Mouse (Mus musculus): ENCODE measurements around the gene Rhbdf2.

Rhbdf2 gene

GRCm38 (mm10) chr11:116591621-116592020 is 35.2 kb downstream of the Rhbdf2 start:
- DNase-seq (ENCODE audit: inconsistent age in 2 of 2, low spot score in 1 of 2), result no peak

DNA sequence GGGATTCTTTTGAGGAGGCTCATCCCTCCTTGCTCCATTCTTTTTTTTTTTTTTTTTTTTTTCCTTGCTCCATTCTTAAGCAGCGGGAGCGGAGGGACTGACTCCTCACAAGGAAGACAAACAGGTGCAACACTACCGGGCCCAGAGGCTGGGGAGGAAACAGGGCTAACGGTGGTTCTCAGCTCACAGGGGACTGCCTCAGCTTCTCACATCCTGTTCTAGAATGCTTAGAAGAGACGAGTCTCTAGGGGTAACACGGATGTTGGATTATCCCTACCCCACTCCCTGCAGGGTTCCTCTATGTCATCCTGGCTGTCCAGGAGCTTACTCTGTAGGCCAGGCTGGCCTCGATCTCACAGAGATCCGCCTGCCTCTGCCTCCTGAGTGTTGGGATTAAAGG is 37.2 kb downstream of the Rhbdf2 start:
- no peak for DNase-seq (ENCODE audit: inconsistent age in 2 of 2, low spot score in 1 of 2)

DNA sequence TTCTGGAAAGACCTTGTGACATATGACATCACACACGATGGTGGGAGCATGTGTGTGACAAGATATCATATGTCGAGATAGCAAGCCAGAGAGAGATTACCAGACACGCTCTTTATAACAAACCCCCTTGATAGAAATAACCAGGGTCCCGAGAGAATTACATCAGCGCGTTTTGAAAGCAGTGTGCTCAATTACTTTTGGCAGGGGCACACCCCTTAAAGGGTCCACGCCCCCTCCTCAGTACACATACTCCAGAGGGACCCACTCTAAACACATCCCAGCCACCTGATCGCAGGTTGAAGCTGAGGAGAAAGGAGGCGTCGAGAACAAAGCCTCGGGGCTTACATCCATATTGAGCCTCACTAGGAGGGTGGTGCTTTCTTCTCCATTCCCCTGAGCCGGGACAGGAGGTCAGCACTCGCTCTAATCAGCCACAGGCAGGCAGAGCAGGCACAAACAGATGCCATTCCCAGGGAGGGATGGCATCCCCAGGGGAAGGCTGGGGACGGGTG is 37.7 kb downstream of the Rhbdf2 start:
- no peak for DNase-seq (ENCODE audit: inconsistent age in 2 of 2, low spot score in 1 of 2)

GRCm38 (mm10) chr11:116586801-116587631 is 39.8 kb downstream of the Rhbdf2 start:
- DNase-seq (ENCODE audit: inconsistent age in 2 of 2, low spot score in 1 of 2), result peak; percentile 74 to 91

GRCm38 (mm10) chr11:116586310-116586709 is 40.5 kb downstream of the Rhbdf2 start, which contains the start of gene Aanat:
TSS of gene Aanat (plus strand) at chr11:116586432.
- DNase-seq (ENCODE audit: inconsistent age in 2 of 2, low spot score in 1 of 2), result no peak

- DNase-seq (ENCODE audit: inconsistent age in 2 of 2, low spot score in 1 of 2), result no peak
Observed at GRCm38 (mm10) chr11:116585682-116586081, 41.1 kb downstream of the Rhbdf2 start.

DNA sequence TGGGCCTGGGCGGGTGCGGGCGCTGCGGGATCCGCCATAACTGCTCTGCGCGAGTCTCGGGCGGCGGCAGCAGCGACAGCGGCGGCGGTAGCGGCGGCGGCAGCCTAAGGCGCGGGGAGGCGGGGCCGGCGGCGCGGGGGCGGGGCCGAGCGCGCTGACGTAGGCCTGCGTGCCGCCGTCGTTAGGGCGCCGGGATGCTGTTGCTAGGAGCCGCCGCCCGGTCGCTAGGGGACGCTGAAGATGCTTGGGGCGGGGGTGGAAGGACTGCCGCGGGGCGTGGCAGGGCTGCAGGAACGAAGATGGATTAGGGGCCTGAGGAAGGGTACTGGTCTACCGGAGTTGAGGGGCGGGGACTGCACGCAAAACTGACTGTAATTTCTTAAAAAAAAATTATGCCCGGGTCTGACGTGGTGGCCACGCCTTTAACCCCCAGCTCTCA is 45.4 kb downstream of the Rhbdf2 start, which contains the start of gene Ube2o:
TSS of gene Ube2o (minus strand) at position 72 of the 439 bp plus-strand sequence.
- peak; percentile 89 to 94 for DNase-seq (ENCODE audit: inconsistent age in 2 of 2, low spot score in 1 of 2)

- DNase-seq (ENCODE audit: inconsistent age in 2 of 2, low spot score in 1 of 2), result peak; percentile 64 to 80
Observed at GRCm38 (mm10) chr11:116580711-116581375, 46.0 kb downstream of the Rhbdf2 start.

DNA sequence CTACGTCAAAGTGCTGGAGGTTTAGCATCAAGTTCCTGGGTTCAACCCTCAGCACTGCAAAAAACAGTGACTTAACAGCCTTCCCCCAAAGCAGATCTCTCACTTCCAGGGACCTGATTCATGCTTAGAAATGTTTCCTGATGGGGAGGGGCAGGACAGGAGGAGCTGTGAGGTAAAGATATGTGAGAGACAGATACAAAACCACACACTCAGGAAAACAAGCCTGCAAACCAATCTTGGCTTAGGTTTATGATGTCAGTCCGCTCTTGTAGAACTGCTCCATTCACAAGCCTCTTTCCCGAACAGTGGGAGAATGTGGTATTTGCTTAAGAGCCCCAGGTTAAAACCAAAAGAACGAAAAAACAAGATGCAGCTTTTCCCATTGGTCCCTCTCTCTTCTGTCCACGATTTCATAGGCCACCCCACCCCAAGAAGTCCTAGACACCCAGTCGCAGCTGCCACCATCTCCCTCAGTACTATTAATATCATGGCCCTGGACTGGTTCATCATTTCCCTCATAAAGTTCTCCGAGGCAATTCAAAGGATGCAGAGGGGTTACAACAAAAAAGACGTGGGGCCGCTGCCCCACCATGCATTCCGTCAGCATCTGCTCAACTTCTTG is 46.7 kb downstream of the Rhbdf2 start:
- no peak for DNase-seq (ENCODE audit: inconsistent age in 2 of 2, low spot score in 1 of 2)

DNA sequence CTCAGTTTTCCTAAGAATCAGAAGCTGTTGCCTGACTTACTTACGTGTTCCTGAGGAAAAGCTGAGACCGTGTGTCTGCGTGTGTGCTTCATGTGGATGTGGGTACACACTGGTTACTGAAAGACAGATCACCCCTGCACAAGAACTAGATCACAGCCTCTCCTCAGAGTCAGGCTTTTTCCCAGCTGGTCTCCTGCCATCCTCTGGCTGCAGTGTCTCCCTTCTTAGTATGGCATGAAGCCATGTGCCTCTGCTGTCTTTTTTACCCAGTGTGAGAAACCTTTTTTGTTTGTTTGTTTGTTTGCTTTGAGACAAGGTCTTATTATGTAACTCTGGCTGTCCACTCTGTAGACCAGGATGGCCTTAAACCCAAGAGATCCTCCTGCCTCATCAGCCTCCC is 47.5 kb downstream of the Rhbdf2 start:
- no peak for DNase-seq (ENCODE audit: inconsistent age in 2 of 2, low spot score in 1 of 2)

- DNase-seq (ENCODE audit: inconsistent age in 2 of 2, low spot score in 1 of 2), result peak; percentile 73 to 88
Observed at GRCm38 (mm10) chr11:116575396-116575795, 51.4 kb downstream of the Rhbdf2 start.

GRCm38 (mm10) chr11:116574982-116575381 is 51.8 kb downstream of the Rhbdf2 start:
- DNase-seq (ENCODE audit: inconsistent age in 2 of 2, low spot score in 1 of 2), result no peak

- DNase-seq (ENCODE audit: inconsistent age in 2 of 2, low spot score in 1 of 2), result peak; percentile 46 to 74
Observed at GRCm38 (mm10) chr11:116574486-116574885, 52.3 kb downstream of the Rhbdf2 start.

GRCm38 (mm10) chr11:116572756-116573543 is 53.9 kb downstream of the Rhbdf2 start:
- DNase-seq (ENCODE audit: inconsistent age in 2 of 2, low spot score in 1 of 2), result peak; percentile 49 to 77

DNA sequence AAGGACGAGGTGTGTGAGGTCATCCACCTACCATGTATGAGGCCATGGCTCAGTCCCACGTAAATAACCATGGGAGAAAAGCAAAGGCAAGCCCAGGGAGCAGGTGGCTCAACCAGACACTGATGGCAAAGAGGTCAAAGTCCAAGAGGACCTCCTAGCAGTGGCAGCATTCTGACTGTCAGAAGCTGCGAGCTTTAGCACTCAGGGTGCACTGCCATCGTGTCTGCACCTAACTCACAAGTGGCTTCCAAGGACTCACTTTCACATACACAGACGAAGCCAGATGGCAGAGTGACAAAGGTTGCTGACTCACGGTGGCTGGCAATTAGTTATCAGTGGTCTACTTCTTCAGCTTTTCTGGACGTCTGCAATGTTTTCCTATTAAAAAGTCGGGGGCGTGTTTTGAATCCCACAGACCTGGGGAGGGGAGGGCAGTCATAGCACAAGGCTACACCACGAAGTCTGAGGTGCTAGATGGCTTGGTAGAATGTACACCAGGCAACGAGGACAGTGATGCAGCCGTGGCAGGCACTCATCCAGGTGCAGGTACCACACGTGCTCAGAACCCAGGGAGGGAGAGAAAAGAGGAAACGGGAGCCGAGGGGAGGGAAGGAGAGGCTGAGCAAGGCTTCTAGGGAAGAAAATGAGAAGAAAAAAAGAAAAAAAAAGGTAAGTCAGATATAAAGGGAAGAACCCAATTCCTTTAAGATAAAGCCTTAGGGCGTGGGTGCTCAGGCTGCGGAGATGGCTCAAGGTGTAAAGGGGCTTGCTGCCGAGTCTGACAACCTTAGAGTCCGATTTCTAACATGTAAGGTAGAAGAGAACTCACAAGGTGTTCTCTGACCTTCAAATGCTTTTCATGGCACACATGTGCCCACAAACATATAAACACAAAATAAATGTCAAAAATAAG is 54.8 kb downstream of the Rhbdf2 start:
- peak; percentile 84 to 94 for DNase-seq (ENCODE audit: inconsistent age in 2 of 2, low spot score in 1 of 2)

GRCm38 (mm10) chr11:116570821-116571220 is 56.0 kb downstream of the Rhbdf2 start:
- DNase-seq (ENCODE audit: inconsistent age in 2 of 2, low spot score in 1 of 2), result no peak

GRCm38 (mm10) chr11:116567531-116567930 is 59.3 kb downstream of the Rhbdf2 start:
- no peak for DNase-seq (ENCODE audit: inconsistent age in 2 of 2, low spot score in 1 of 2)

- no peak for DNase-seq (ENCODE audit: inconsistent age in 2 of 2, low spot score in 1 of 2)
Observed at GRCm38 (mm10) chr11:116565283-116566041, 61.4 kb downstream of the Rhbdf2 start.

DNA sequence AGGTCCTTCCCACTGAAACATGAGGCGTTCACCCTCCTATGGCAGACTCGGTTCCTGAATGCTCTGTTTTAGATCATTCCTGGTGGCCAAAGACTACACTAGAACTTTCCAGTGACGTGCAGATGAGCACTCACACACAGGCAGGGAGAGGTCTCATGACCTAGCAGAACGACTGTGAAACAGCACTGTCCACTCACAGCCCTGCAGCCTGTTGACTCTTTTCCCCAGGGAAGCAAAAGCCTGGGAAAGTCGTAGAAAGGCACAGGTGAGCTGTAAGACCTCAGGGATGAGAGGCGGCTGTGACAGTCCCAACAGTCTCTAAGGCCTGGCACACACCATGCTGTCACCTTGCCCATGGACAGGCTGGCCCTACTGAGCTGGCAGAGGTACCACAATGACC is 70.5 kb downstream of the Rhbdf2 start:
- DNase-seq (ENCODE audit: inconsistent age in 2 of 2, low spot score in 1 of 2), result no peak

All from adrenal gland, adult (tissue).